Mouse (Mus musculus): ENCODE data around the gene 1700037H04Rik.

DNA sequence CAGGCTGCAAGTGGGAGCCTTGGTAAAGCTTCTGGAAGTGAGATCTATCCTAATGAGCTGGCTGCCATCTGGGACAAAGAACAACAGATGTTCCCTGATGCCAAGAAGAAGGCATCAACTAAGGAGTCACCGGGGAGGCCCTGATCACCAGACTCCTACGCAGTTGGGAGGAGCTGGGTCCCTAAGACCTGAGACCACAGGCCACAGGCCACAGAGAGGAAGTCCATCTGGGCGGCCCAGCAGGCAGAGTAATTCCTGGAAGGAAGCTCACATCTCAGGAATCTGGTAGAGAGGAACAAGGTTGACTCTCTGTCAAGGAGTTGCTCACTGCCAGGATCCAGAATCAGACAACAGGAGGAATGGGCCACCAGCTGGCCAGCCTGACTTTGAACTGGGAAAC lies 35.7 kb downstream of the 1700037H04Rik start:
- no peak for TF ChIP-seq MAFK (IDR thresholded peaks at IDR 0.05; ENCODE audit: insufficient read depth, low read depth, low read length)
- no peak for TF ChIP-seq ZNF384 (IDR thresholded peaks at IDR 0.05; ENCODE audit: low read depth, low read length)
- no peak for TF ChIP-seq CHD2 (IDR thresholded peaks at IDR 0.05; ENCODE audit: low read depth, low read length)

All from ES-E14 (cell line).